Mouse (Mus musculus): ENCODE results near the gene Telo2. TPM values are rescaled to one million over a fixed set of nuclear protein-coding genes. Genes with fewer than 3 reads are reported as not detected.

Telo2 gene
- polyA plus RNA-seq, 1 experiment from 2014 or later: 29.9 TPM

- no peak overlapping the region for H3K27ac ChIP-seq (ENCODE audit: low read depth, low read length)
- ATAC-seq (ENCODE audit: insufficient read depth, low FRiP score, low TSS enrichment) (no peak), DNase-seq (ENCODE audit: low spot score) (no peak)
- H3K4me3 ChIP-seq (ENCODE audit: low read depth, low read length): no peak overlapping the region
- H3K4me1 ChIP-seq (ENCODE audit: control insufficient read depth, insufficient read depth, low read length): no peaks in the 10 kb centered on the region
- WGBS: 93% methylated on average over 10 of the region's 10 CpGs
- no peaks in the 10 kb centered on the region for H3K9me3 ChIP-seq (ENCODE audit: control insufficient read depth, low read length)
- 0 out of 2 replicates have a peak, but pooled peaks cover 2% of the 10 kb centered on the region for H3K36me3 ChIP-seq (ENCODE audit: control insufficient read depth, insufficient read depth, low read length)
- no peak overlapping the region for H3K4me2 ChIP-seq (ENCODE audit: low read depth)
- no peaks in the 10 kb centered on the region for H3K27me3 ChIP-seq (ENCODE audit: control insufficient read depth, insufficient read depth, low read length)
- no peak overlapping the region for H3K9ac ChIP-seq (ENCODE audit: low read length)
These were observed 26.6 kb downstream of the Telo2 start for GRCm38 (mm10) chr17:25089158-25089557.

GRCm38 (mm10) chr17:25086724-25087123 lies 29.0 kb downstream of the Telo2 start:
- Histone ChIP-seq H3K9ac (ENCODE audit: low read length) (no peak overlapping the region), H3K27ac (ENCODE audit: low read depth, low read length) (no peak overlapping the region), H3K4me1 (ENCODE audit: control insufficient read depth, insufficient read depth, low read length) (no peaks in the 10 kb centered on the region), H3K4me3 (ENCODE audit: low read depth, low read length) (no peak overlapping the region), H3K27me3 (ENCODE audit: control insufficient read depth, insufficient read depth, low read length) (no peaks in the 10 kb centered on the region), H3K36me3 (ENCODE audit: control insufficient read depth, insufficient read depth, low read length) (0 out of 2 replicates have a peak, but pooled peaks cover 2% of the 10 kb centered on the region), H3K9me3 (ENCODE audit: control insufficient read depth, low read length) (no peaks in the 10 kb centered on the region), H3K4me2 (ENCODE audit: low read depth) (no peak overlapping the region)
- DNase-seq (ENCODE audit: low spot score): no peak
- 92% methylated on average over 7 of the region's 7 CpGs for WGBS
- ATAC-seq (ENCODE audit: insufficient read depth, low FRiP score, low TSS enrichment): no peak

GRCm38 (mm10) chr17:25084835-25085385 lies 30.9 kb downstream of the Telo2 start:
- ATAC-seq (ENCODE audit: insufficient read depth, low FRiP score, low TSS enrichment) (no peak), DNase-seq (ENCODE audit: low spot score) (no peak)
- H3K36me3 ChIP-seq (ENCODE audit: control insufficient read depth, insufficient read depth, low read length): 0 out of 2 replicates have a peak, but pooled peaks cover 2% of the 10 kb centered on the region
- H3K4me2 ChIP-seq (ENCODE audit: low read depth): no peak overlapping the region
- H3K9ac ChIP-seq (ENCODE audit: low read length): no peak overlapping the region
- no peaks in the 10 kb centered on the region for H3K4me1 ChIP-seq (ENCODE audit: control insufficient read depth, insufficient read depth, low read length)
- H3K27me3 ChIP-seq (ENCODE audit: control insufficient read depth, insufficient read depth, low read length): no peaks in the 10 kb centered on the region
- no peak overlapping the region for H3K27ac ChIP-seq (ENCODE audit: low read depth, low read length)
- no peaks in the 10 kb centered on the region for H3K9me3 ChIP-seq (ENCODE audit: control insufficient read depth, low read length)
- no peak overlapping the region for H3K4me3 ChIP-seq (ENCODE audit: low read depth, low read length)
- WGBS: 73% methylated on average over 13 of the region's 13 CpGs

- WGBS: 49% methylated on average over 7 of the region's 7 CpGs
- Histone ChIP-seq H3K27me3 (ENCODE audit: control insufficient read depth, insufficient read depth, low read length) (no peaks in the 10 kb centered on the region), H3K9ac (ENCODE audit: low read length) (no peak within 1 kb of the TSS), H3K4me2 (ENCODE audit: low read depth) (0 out of 2 replicates have a peak within 1 kb of the TSS, but pooled peaks have one; percentile 2), H3K27ac (ENCODE audit: low read depth, low read length) (peak within 1 kb of the TSS; percentile 70), H3K9me3 (ENCODE audit: control insufficient read depth, low read length) (no peaks in the 10 kb centered on the region), H3K4me1 (ENCODE audit: control insufficient read depth, insufficient read depth, low read length) (no peaks in the 10 kb centered on the region), H3K4me3 (ENCODE audit: low read depth, low read length) (no peak within 1 kb of the TSS), H3K36me3 (ENCODE audit: control insufficient read depth, insufficient read depth, low read length) (0 out of 2 replicates have a peak, but pooled peaks cover under 1% of the 10 kb centered on the region)
- ATAC-seq (ENCODE audit: insufficient read depth, low FRiP score, low TSS enrichment) (no peak), DNase-seq (ENCODE audit: low spot score) (peak; percentile 45)
These were observed 32.3 kb downstream of the Telo2 start, which contains the start of gene Tmem204 for GRCm38 (mm10) chr17:25083444-25083931. Gene Tmem204, minus strand, starts transcription at chr17:25083591.

- H3K4me1 ChIP-seq (ENCODE audit: control insufficient read depth, insufficient read depth, low read length): no peaks in the 10 kb centered on the region
- H3K27ac ChIP-seq (ENCODE audit: low read depth, low read length): no peak overlapping the region
- DNase-seq (ENCODE audit: low spot score) (no peak), ATAC-seq (ENCODE audit: insufficient read depth, low FRiP score, low TSS enrichment) (no peak)
- WGBS: 62% methylated on average over 3 of the region's 3 CpGs
- H3K4me2 ChIP-seq (ENCODE audit: low read depth): no peak overlapping the region
- H3K9me3 ChIP-seq (ENCODE audit: control insufficient read depth, low read length): no peaks in the 10 kb centered on the region
- H3K36me3 ChIP-seq (ENCODE audit: control insufficient read depth, insufficient read depth, low read length): no peaks in the 10 kb centered on the region
- no peaks in the 10 kb centered on the region for H3K27me3 ChIP-seq (ENCODE audit: control insufficient read depth, insufficient read depth, low read length)
- H3K4me3 ChIP-seq (ENCODE audit: low read depth, low read length): no peak overlapping the region
- H3K9ac ChIP-seq (ENCODE audit: low read length): no peak overlapping the region
These were observed 32.9 kb downstream of the Telo2 start for GRCm38 (mm10) chr17:25082887-25083286.

- DNase-seq (ENCODE audit: low spot score) (no peak), ATAC-seq (ENCODE audit: insufficient read depth, low FRiP score, low TSS enrichment) (no peak)
- Histone ChIP-seq H3K9me3 (ENCODE audit: control insufficient read depth, low read length) (no peaks in the 10 kb centered on the region), H3K27me3 (ENCODE audit: control insufficient read depth, insufficient read depth, low read length) (no peaks in the 10 kb centered on the region), H3K27ac (ENCODE audit: low read depth, low read length) (no peak overlapping the region), H3K4me1 (ENCODE audit: control insufficient read depth, insufficient read depth, low read length) (no peaks in the 10 kb centered on the region), H3K4me2 (ENCODE audit: low read depth) (no peak overlapping the region), H3K4me3 (ENCODE audit: low read depth, low read length) (no peak overlapping the region), H3K36me3 (ENCODE audit: control insufficient read depth, insufficient read depth, low read length) (no peaks in the 10 kb centered on the region), H3K9ac (ENCODE audit: low read length) (no peak overlapping the region)
- 74% methylated on average over 14 of the region's 14 CpGs for WGBS
These were observed 33.5 kb downstream of the Telo2 start for GRCm38 (mm10) chr17:25082081-25082847.

- H3K4me2 ChIP-seq (ENCODE audit: low read depth): no peak overlapping the region
- H3K27ac ChIP-seq (ENCODE audit: low read depth, low read length): peak overlapping the region; percentile 30; the same call in 1 of the 2 replicates
- H3K27me3 ChIP-seq (ENCODE audit: control insufficient read depth, insufficient read depth, low read length): no peaks in the 10 kb centered on the region
- H3K4me1 ChIP-seq (ENCODE audit: control insufficient read depth, insufficient read depth, low read length): no peaks in the 10 kb centered on the region
- H3K36me3 ChIP-seq (ENCODE audit: control insufficient read depth, insufficient read depth, low read length): no peaks in the 10 kb centered on the region
- H3K9me3 ChIP-seq (ENCODE audit: control insufficient read depth, low read length): no peaks in the 10 kb centered on the region
- ATAC-seq (ENCODE audit: insufficient read depth, low FRiP score, low TSS enrichment) (no peak), DNase-seq (ENCODE audit: low spot score) (no peak)
- WGBS: 78% methylated on average over 11 of the region's 11 CpGs
- H3K4me3 ChIP-seq (ENCODE audit: low read depth, low read length): no peak overlapping the region
- H3K9ac ChIP-seq (ENCODE audit: low read length): no peak overlapping the region
These were observed 34.8 kb downstream of the Telo2 start for GRCm38 (mm10) chr17:25080960-25081381.

- Histone ChIP-seq H3K4me1 (ENCODE audit: control insufficient read depth, insufficient read depth, low read length) (no peaks in the 10 kb centered on the region), H3K27ac (ENCODE audit: low read depth, low read length) (no peak overlapping the region), H3K36me3 (ENCODE audit: control insufficient read depth, insufficient read depth, low read length) (no peaks in the 10 kb centered on the region), H3K4me2 (ENCODE audit: low read depth) (no peak overlapping the region), H3K27me3 (ENCODE audit: control insufficient read depth, insufficient read depth, low read length) (no peaks in the 10 kb centered on the region), H3K9me3 (ENCODE audit: control insufficient read depth, low read length) (no peaks in the 10 kb centered on the region), H3K9ac (ENCODE audit: low read length) (no peak overlapping the region), H3K4me3 (ENCODE audit: low read depth, low read length) (no peak overlapping the region; the same call in 1 of the 2 replicates)
- ATAC-seq (ENCODE audit: insufficient read depth, low FRiP score, low TSS enrichment): no peak
- 87% methylated on average over 13 of the region's 13 CpGs for WGBS
- no peak for DNase-seq (ENCODE audit: low spot score)
These were observed 35.6 kb downstream of the Telo2 start for GRCm38 (mm10) chr17:25080210-25080609.

All from neural tube, embryonic 11.5 days (tissue).